Mouse (Mus musculus) lung, embryonic 15.5 days (tissue): ENCODE measurements at regions not wholly inside any gene's neighbourhood (a gene's known extent, or its start where the extent isn't known, plus 50 kb on each side); places are given as distances from the start of the nearest gene placed in this dataset.

ENCODE experiments used
- ATAC-seq: fragments of 200-750 bp; cut with Nextera tagmentation; 2 replicates; pipeline ENCODE4 v1.8.0; 2017; ENCODE audit warnings: moderate number of reproducible peaks, borderline replicate concordance; ENCODE audit not compliant: low FRiP score, low TSS enrichment; ENCODE audit errors: extremely low read depth
- H3K27ac ChIP-seq: fragments of 300-500 bp; sonication (generic); 2 replicates; pipeline ENCODE4 v1.5.1; 2015; ENCODE audit warnings: moderate library complexity, mild to moderate bottlenecking, inconsistent platforms
- H3K27me3 ChIP-seq: fragments of 300-500 bp; sonication (generic); 2 replicates; pipeline ENCODE4 v1.6.1; 2015; ENCODE audit warnings: inconsistent platforms
- H3K36me3 ChIP-seq: fragments of 300-500 bp; sonication (generic); 2 replicates; pipeline ENCODE4 v1.6.1; 2015; ENCODE audit warnings: inconsistent platforms
- H3K4me1 ChIP-seq: fragments of 300-500 bp; sonication (generic); 2 replicates; pipeline ENCODE4 v1.6.1; 2015; ENCODE audit warnings: inconsistent platforms
- H3K4me2 ChIP-seq: fragments of 300-500 bp; sonication (generic); 2 replicates; pipeline ENCODE4 v1.6.1; 2015; ENCODE audit warnings: inconsistent platforms, mild to moderate bottlenecking, moderate library complexity
- H3K4me3 ChIP-seq: fragments of 300-500 bp; sonication (generic); 2 replicates; pipeline ENCODE4 v1.5.1; 2015; ENCODE audit warnings: mild to moderate bottlenecking, inconsistent platforms
- H3K9ac ChIP-seq: fragments of 300-500 bp; sonication (generic); 2 replicates; pipeline ENCODE4 v1.6.1; 2015; ENCODE audit warnings: inconsistent platforms
- H3K9me3 ChIP-seq: fragments of 300-500 bp; sonication (generic); 2 replicates; pipeline ENCODE4 v1.6.1; 2016; ENCODE audit warnings: inconsistent platforms
- WGBS: fragments of 180-500 bp; shearing (Covaris S2); methylation state at CpG from one replicate; pipeline ENCODE4 v1.1.7; 2015; 5-methylcytosine and 5-hydroxymethylcytosine counted together

DNA sequence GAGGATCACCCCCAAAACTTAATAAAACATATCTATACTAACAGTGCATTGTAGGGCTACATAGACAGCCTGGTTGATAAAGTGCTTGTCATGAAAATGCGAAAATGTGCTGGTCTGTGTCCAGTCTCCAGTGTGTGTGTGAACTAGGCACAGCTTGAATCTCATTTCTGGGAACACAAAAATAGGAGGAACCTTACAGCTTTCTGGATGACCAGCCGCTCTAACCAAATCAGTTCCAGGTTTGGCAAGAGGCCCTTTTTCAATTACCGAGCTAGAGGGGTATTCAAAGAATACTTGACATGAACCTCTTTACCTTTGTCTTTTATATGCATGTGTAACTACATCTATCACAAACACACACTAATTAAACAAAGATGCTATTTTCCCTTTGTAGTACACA is 390.3 kb upstream of the Hsf2 start:
- H3K4me3 ChIP-seq, result no peak overlapping the region
- H3K27ac ChIP-seq, result no peak overlapping the region
- H3K36me3 ChIP-seq, result no peaks in the 10 kb centered on the region
- ATAC-seq, result no peak
- no peaks in the 10 kb centered on the region for H3K27me3 ChIP-seq
- H3K9ac ChIP-seq, result no peak overlapping the region
- no peaks in the 10 kb centered on the region for H3K9me3 ChIP-seq
- H3K4me2 ChIP-seq, result no peak overlapping the region
- H3K4me1 ChIP-seq, result no peaks in the 10 kb centered on the region
- 75% methylated on average over 3 of the region's 3 CpGs for WGBS

DNA sequence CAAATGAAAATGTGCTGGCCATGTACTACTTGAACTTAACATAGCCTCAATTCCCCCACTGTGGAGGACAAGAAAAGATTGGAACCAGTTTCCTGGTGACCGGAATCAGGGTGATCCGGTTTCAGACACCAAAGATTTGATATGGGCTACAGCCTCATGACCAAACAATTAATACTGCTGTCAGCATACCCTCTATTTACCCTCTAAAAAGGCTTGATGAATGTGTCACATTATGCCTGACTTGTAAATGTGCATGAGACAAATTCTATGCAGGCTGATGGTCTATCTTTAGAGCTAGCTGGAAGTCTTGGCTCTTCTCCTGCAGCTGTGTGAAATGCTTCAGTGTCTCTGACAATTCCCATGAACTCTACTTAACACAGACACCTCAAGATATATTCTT is 372.8 kb upstream of the Hsf2 start:
- Histone ChIP-seq H3K9me3 (no peaks in the 10 kb centered on the region), H3K27ac (no peak overlapping the region), H3K4me2 (no peak overlapping the region), H3K4me3 (no peak overlapping the region), H3K36me3 (no peaks in the 10 kb centered on the region), H3K27me3 (no peaks in the 10 kb centered on the region), H3K4me1 (no peaks in the 10 kb centered on the region), H3K9ac (no peak overlapping the region)
- no peak for ATAC-seq
- 80% methylated on average over 2 of the region's 2 CpGs for WGBS

GRCm38 (mm10) chr10:57114696-57115271 is 371.4 kb upstream of the Hsf2 start:
- no peak overlapping the region for H3K9ac ChIP-seq
- H3K9me3 ChIP-seq, result no peaks in the 10 kb centered on the region
- no peak overlapping the region for H3K27ac ChIP-seq
- H3K36me3 ChIP-seq, result no peaks in the 10 kb centered on the region
- H3K27me3 ChIP-seq, result no peaks in the 10 kb centered on the region
- H3K4me3 ChIP-seq, result no peak overlapping the region
- WGBS, result 80% methylated on average over 8 of the region's 8 CpGs
- ATAC-seq, result no peak
- no peak overlapping the region for H3K4me2 ChIP-seq
- no peaks in the 10 kb centered on the region for H3K4me1 ChIP-seq

DNA sequence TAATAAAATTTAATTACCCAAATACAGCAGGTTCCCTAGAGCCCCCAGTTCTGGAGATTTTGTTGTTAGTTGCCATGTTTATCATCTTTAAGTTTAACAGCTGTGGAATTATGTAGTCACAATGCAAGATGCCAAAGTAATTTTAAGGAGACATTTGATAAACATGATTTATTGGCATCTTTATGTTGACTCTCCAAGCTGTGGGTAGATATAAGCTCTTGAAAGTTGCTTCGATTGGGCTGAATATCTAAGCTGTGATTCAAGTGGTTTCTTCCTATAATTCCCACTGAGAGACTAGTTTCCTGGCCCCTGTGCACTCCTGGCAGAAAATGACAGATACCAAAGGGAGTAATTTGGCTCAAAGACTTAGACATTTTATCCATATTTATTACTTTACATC is 364.7 kb upstream of the Hsf2 start:
- H3K9ac ChIP-seq, result no peak overlapping the region
- H3K27me3 ChIP-seq, result no peaks in the 10 kb centered on the region
- no peaks in the 10 kb centered on the region for H3K4me1 ChIP-seq
- H3K9me3 ChIP-seq, result no peaks in the 10 kb centered on the region
- ATAC-seq, result no peak
- no peak overlapping the region for H3K27ac ChIP-seq
- 64% methylated on average over 1 of the region's 1 CpGs for WGBS
- no peak overlapping the region for H3K4me3 ChIP-seq
- no peaks in the 10 kb centered on the region for H3K36me3 ChIP-seq
- H3K4me2 ChIP-seq, result no peak overlapping the region

DNA sequence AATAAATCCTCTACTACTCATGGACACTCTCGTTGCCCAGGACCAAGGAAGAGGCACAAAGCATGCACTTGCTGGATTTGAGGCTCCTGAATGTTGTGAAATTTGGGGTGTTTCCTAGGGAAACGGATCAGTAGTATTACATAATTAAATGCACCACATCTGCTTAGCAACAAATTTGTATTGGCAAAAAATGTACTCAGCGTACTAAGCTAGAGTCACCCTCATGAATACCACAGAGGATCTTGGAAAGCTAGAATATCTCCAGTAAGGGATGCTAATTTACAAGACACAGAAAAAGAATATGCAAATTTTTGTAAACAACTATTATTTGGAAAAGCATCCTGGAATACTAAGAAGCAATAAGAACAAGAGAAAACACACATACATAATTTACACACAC is 359.0 kb upstream of the Hsf2 start:
- no peak overlapping the region for H3K27ac ChIP-seq
- H3K9me3 ChIP-seq, result no peaks in the 10 kb centered on the region
- ATAC-seq, result no peak
- H3K4me1 ChIP-seq, result no peaks in the 10 kb centered on the region
- no peak overlapping the region for H3K4me3 ChIP-seq
- no peak overlapping the region for H3K9ac ChIP-seq
- WGBS, result 67% methylated on average over 3 of the region's 3 CpGs
- H3K27me3 ChIP-seq, result no peaks in the 10 kb centered on the region
- no peak overlapping the region for H3K4me2 ChIP-seq
- H3K36me3 ChIP-seq, result no peaks in the 10 kb centered on the region

GRCm38 (mm10) chr10:57156426-57156825 is 329.8 kb upstream of the Hsf2 start:
- no peak for ATAC-seq
- Histone ChIP-seq H3K27ac (no peak overlapping the region), H3K36me3 (no peaks in the 10 kb centered on the region), H3K9me3 (no peaks in the 10 kb centered on the region), H3K9ac (no peak overlapping the region), H3K4me2 (no peak overlapping the region), H3K27me3 (no peaks in the 10 kb centered on the region), H3K4me1 (no peaks in the 10 kb centered on the region), H3K4me3 (no peak overlapping the region)
- 54% methylated on average over 4 of the region's 4 CpGs for WGBS

- Histone ChIP-seq H3K36me3 (no peaks in the 10 kb centered on the region), H3K9me3 (no peaks in the 10 kb centered on the region), H3K9ac (no peak overlapping the region), H3K27ac (no peak overlapping the region), H3K4me1 (no peaks in the 10 kb centered on the region), H3K4me3 (no peak overlapping the region), H3K27me3 (no peaks in the 10 kb centered on the region), H3K4me2 (no peak overlapping the region)
- 74% methylated on average over 9 of the region's 9 CpGs for WGBS
- no peak for ATAC-seq
These were observed 329.3 kb upstream of the Hsf2 start for GRCm38 (mm10) chr10:57156912-57157311.

DNA sequence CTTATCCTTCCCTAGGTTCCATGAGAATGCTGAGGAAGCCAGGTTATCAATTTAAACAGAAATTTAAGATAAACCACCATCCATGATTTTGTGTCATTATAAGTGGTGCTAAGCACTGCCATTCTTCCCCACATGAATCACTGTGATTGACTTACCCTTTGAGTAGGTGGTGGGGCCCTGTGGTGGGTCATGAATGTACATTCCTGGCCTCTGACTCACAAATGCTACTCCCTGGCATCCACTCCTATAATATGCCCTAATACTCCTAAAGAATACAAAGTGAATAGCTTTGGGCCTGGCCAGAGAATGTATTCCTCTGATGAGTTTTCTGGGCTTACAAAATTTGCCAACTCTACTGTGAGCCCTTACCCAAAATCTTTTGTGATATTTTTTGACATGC is 325.6 kb upstream of the Hsf2 start:
- no peak for ATAC-seq
- Histone ChIP-seq H3K4me3 (no peak overlapping the region), H3K27me3 (no peaks in the 10 kb centered on the region), H3K9me3 (no peaks in the 10 kb centered on the region), H3K4me1 (no peaks in the 10 kb centered on the region), H3K27ac (no peak overlapping the region), H3K4me2 (no peak overlapping the region), H3K36me3 (no peaks in the 10 kb centered on the region), H3K9ac (no peak overlapping the region)

- no peak for ATAC-seq
These were observed 322.8 kb upstream of the Hsf2 start for GRCm38 (mm10) chr10:57163359-57163758.

GRCm38 (mm10) chr10:57183560-57183959 is 302.6 kb upstream of the Hsf2 start:
- Histone ChIP-seq H3K27ac (no peak overlapping the region), H3K9me3 (no peaks in the 10 kb centered on the region), H3K9ac (no peak overlapping the region), H3K27me3 (no peaks in the 10 kb centered on the region), H3K4me1 (no peaks in the 10 kb centered on the region), H3K36me3 (no peaks in the 10 kb centered on the region), H3K4me2 (no peak overlapping the region), H3K4me3 (no peak overlapping the region)
- WGBS, result 64% methylated on average over 1 of the region's 1 CpGs
- no peak for ATAC-seq

More at GRCm38 (mm10) chr10:57163359-57163758, 322.8 kb upstream of the Hsf2 start:
- no peaks in the 10 kb centered on the region for H3K4me1 ChIP-seq
- no peaks in the 10 kb centered on the region for H3K36me3 ChIP-seq
- no peaks in the 10 kb centered on the region for H3K27me3 ChIP-seq
- no peak overlapping the region for H3K4me3 ChIP-seq
- no peaks in the 10 kb centered on the region for H3K9me3 ChIP-seq
- H3K9ac ChIP-seq, result no peak overlapping the region
- no peak overlapping the region for H3K27ac ChIP-seq
- H3K4me2 ChIP-seq, result no peak overlapping the region
- 30% methylated on average over 5 of the region's 5 CpGs for WGBS

- no peak for ATAC-seq
- no peak overlapping the region for H3K9ac ChIP-seq
- H3K4me3 ChIP-seq, result no peak overlapping the region
- H3K4me2 ChIP-seq, result no peak overlapping the region
- H3K27me3 ChIP-seq, result no peaks in the 10 kb centered on the region
- H3K9me3 ChIP-seq, result no peaks in the 10 kb centered on the region
- H3K4me1 ChIP-seq, result no peaks in the 10 kb centered on the region
- H3K36me3 ChIP-seq, result no peaks in the 10 kb centered on the region
- H3K27ac ChIP-seq, result no peak overlapping the region
These were observed 275.5 kb upstream of the Hsf2 start for GRCm38 (mm10) chr10:57210701-57211100.

DNA sequence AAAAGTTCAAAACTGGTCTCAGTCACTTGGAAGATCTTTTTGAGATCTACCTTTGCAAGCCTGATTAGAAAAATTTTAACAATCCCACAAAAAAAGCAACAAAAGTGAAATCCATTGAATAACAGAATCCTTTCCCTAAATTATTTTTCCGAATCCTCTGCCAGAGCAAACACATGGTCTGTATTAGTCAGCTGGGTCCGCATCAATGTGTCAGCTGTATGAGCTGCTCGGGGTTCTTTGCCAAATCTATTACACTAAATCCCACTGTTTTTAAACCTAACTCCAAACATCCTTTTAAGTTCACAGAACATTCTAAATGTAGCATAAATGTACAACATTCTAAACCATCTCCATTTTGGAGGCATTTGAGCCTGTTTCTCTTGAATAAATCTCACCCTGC is 255.1 kb upstream of the Hsf2 start:
- Histone ChIP-seq H3K27ac (no peak overlapping the region), H3K9ac (no peak overlapping the region), H3K36me3 (no peaks in the 10 kb centered on the region), H3K9me3 (no peaks in the 10 kb centered on the region), H3K4me2 (no peak overlapping the region), H3K27me3 (no peaks in the 10 kb centered on the region), H3K4me1 (no peaks in the 10 kb centered on the region), H3K4me3 (no peak overlapping the region)
- 57% methylated on average over 3 of the region's 3 CpGs for WGBS
- no peak for ATAC-seq

GRCm38 (mm10) chr10:57281220-57281619 is 205.0 kb upstream of the Hsf2 start:
- Histone ChIP-seq H3K36me3 (no peaks in the 10 kb centered on the region), H3K4me2 (no peak overlapping the region), H3K27me3 (no peaks in the 10 kb centered on the region), H3K4me3 (no peak overlapping the region), H3K9ac (no peak overlapping the region), H3K27ac (no peak overlapping the region), H3K4me1 (no peaks in the 10 kb centered on the region), H3K9me3 (no peaks in the 10 kb centered on the region)
- WGBS, result 43% methylated on average over 1 of the region's 1 CpGs
- ATAC-seq, result no peak
